Mouse (Mus musculus) ovary, postnatal 14 days (tissue): ENCODE results near the gene Kcnab3.
A peak's percentile ranks its signal among the peaks of the same experiment; 100 is the strongest.

Source experiments
- DNase-seq: peaks from one replicate; pipeline ENCODE4 v3.0.0; 2022; ENCODE audit warnings: low spot score

Kcnab3 gene

GRCm38 (mm10) chr11:69331929-69332405 is 5.9 kb downstream of the Kcnab3 start:
- peak; percentile 76 for DNase-seq

DNA sequence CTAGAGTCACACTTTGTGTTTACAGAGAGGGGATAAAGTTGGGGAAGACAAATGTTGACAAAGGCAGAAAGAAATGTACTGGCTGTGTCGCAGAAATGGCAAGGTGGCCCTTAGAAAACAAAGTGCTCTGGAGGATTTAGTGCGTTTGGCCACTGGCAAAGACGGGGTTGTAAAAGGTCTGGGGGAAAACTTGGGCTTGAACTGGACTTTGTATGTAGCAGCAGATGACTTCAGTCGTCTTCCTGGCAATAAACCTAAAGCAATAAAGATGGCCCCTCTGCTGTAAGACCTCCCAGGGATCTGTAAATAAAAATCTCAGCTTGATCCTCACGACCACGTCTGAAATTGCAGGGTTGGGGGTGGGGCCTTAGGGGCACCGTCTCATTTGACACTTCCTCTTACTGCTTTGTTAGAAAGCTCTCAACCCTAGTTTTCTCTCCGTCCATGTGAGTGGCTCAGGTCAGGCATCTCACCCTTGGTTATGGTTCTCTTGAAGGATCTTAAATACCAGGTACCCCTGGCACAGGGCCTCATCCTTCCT is 6.7 kb downstream of the Kcnab3 start:
- no peak for DNase-seq

GRCm38 (mm10) chr11:69333922-69334321 is 7.9 kb downstream of the Kcnab3 start:
- no peak for DNase-seq

DNA sequence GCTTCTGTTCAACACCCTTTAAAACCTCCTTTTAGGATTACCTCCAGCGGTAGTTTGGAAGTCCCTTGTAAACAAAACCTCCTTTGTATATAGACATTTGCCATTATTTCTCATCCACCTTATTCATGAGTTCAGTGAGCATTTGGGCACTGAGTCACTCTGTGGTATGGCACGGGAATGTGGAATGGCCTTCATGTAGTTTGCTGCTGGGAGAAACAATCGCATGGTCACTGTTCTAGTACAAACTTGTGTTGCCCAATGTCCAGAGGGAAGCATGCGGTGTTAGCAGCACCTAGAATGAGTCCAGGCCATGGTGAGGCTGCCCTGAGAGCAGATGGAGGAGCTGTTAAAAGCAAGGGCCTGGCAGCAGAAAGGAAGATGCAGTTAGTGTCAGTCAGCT is 8.7 kb downstream of the Kcnab3 start:
- no peak for DNase-seq

- peak; percentile 65 for DNase-seq
These were observed 14.4 kb downstream of the Kcnab3 start, which contains the start of gene Rnf227 for GRCm38 (mm10) chr11:69340161-69341131. Gene Rnf227, plus strand, starts transcription at chr11:69340461.

- DNase-seq, result no peak
These were observed 20.4 kb downstream of the Kcnab3 start for GRCm38 (mm10) chr11:69346441-69346840.

DNA sequence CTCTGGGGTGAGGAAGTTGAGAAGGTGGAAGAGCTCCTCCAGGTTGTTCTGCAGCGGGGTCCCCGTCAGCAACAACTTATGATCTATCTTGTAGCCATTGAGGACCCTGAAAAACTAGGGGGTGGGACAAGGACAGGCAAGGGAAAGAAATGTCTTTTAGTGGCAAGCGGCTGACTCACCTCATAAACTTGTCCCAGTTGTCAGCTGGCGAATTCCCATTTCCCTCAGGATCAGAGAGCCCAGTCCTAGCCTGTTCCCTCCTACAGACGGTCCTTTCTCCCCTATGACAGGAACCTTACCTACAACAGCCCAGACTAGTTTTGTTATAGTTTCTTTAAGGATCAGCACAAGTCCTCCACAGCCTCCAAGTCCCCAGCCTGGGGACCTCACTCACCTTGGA is 30.5 kb downstream of the Kcnab3 start:
- no peak for DNase-seq

- DNase-seq, result no peak
These were observed 31.6 kb downstream of the Kcnab3 start for GRCm38 (mm10) chr11:69357690-69358089.

- no peak for DNase-seq
These were observed 36.0 kb downstream of the Kcnab3 start for GRCm38 (mm10) chr11:69362021-69362420.

- DNase-seq, result no peak
These were observed 36.4 kb downstream of the Kcnab3 start for GRCm38 (mm10) chr11:69362479-69362878.

DNA sequence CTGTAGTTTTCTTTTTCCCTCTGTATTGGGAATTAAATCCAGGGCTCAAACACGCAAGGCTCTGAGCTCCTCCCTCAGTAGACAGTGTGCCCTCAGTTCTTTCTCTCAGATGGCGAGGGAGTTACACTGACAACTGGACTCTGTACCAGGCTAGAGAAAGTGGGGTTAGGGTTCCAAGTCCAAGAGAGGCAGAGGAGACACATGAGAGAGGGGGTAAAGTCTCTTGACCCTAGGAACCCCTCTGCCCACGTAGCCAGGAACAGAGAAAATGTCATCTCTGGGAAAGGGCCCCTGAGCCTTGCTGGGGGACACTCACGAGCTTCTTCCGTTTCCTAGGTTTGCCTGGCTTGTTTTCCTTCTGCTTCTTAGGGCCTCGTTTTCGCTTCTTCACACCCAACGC is 38.3 kb downstream of the Kcnab3 start:
- DNase-seq, result no peak

DNA sequence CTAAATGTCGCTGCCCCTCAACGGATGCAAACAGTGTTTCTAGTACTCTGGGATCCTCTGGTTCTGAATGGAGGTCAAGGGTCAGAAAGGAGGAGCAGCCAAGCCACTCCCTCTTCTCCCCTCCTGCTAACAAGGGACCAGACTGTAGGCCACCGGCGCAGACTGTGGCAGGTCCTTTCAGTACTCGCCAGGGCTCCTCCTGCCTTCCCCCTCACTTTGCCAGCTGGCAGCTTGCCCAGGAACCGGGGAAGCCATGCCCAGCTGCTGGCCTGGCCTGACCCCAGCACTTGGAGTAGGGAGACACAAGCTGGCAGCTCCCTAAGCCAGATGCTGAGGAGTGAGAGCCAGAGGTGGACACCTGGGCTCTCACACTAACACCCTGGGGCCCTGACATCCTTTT is 38.9 kb downstream of the Kcnab3 start:
- DNase-seq, result peak; percentile 97

DNA sequence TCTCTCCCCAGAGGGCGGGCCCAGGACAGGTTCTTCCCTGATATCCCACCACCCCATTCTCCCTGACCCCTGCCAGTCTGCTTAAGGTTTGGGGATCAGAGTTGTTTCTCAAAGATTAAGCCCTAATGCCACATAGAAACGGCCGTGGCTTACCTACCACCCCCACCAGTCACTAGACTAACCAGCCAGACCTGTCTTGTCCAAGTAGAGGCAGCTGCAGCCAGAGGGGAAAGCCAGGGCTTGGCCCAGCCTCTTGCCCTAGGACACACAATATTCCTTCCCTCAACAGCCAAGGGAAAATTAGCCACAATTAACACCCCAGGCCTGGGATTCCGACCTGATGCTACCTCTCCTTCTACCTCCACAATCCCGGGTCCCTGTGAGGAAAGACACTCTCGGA is 39.7 kb downstream of the Kcnab3 start:
- peak; percentile 13 for DNase-seq

GRCm38 (mm10) chr11:69366157-69366854 is 40.2 kb downstream of the Kcnab3 start:
- DNase-seq, result peak; percentile 95

- DNase-seq, result peak; percentile 15
These were observed 41.0 kb downstream of the Kcnab3 start for GRCm38 (mm10) chr11:69366855-69367615.

DNA sequence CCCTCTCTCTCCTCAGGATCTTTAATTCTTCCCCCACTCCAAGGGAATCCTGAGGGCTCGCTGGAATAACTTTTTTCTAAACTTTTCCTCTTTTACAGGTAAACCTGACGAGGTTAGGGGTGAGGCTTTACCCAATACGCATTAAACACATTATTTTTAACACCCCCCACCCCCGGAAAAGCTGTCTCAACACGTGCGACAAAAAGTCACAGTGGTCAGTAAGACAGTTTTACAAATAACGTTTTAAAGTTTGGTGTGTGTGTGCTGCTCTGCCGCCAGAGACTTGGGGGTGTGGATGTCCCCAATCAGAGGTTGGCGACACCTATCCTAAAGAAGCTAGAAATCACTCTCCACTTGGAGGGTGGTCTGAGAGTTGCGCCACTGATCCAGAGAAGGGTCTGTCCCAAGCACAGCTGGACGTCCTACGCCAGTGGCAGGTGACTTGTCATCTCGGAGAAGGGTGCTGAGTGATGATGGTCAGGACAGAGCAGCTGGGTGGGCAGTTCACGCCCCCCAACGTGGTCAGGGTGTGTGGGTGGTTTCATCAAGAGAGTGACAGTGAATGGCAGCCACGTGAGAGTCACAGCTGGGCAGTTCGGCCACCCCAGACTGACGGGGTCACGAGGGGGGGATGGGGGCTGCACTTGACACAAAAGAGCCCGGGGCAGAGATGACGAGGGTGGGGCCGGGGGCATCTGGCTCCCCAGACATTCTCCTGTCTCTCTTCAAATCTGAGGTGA is 41.7 kb downstream of the Kcnab3 start:
- DNase-seq, result peak; percentile 29

DNA sequence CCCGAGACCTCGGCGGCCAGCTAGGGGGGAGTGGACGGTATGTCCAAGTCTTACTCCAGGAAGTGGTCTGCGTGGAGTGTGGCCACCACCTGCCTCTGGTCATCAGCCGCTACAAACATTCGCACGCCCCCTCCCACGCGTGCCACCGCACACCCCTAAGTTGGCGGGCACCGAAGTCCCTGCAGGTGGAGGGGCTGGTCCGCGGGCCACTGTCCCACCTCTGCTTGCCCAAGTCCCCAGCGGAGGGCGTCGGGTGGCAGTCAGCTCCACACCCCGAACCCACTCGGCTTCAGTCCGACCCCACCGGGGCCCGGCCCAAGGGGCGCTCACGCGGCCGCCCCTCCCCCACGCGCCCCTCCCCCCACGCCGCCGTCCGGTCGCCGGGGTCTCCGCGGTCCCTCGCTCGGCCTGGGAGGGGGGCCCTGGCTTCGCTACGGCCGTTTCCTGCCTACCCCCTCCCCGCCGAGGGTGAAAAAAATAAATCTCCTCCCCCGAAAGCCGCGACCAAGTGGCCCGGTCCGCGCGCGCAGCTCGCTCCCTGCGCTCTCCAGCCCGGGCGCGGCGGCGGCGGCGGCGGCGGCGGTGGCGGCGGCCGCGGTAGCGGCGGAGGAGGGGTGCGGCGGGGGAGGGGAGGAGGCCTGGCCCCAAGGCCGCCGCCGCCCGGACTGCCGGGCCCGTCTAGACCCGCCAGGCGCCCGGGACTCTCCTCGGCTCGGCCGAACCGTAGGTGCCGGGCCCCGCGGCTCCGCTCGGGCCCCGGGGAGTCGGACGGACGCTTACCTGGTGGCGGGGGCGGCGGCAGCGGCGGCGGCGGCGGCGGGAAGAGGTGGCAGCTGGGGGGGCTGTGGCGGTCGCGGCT is 42.5 kb downstream of the Kcnab3 start:
- peak; percentile 34 for DNase-seq

DNA sequence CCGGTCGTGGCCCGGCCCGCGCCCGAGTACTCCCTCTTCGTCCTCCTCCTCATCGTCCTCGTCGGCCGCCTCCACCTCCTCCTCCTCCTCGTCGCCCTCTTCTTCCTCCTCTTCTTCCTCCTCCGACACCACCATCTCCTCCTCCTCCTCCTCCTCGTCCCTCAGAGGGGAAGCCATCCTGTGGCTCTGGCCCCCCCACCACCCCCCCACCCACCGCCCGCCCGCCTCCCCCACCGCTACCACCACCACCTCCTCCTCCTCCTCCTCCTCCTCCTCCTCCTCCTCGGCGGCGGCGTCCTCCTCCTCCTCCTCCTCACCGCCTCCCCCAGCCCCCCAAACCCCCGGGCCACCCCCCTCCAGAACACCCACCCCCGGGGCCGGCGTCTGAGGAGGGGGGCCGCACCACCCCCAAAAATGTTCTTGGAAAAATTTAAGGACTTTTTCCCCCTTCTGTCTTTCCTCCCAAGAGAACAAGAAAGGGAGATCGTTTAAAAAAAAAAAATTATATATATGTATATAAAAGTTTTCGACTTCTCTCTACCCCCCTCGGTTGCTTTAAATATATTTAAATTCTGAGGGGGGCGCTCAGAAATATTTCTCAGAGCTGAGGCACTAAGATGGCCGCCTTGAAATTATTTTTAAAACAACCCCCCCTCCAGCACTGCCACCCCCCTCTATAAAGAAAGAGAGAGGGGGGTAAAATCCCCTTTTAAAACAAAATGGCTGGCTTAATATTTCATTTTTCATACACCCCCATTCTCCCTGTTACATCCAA is 43.3 kb downstream of the Kcnab3 start, which contains the start of gene Chd3:
TSS of gene Chd3 (minus strand) at position 192 of the 775 bp plus-strand sequence.
- DNase-seq, result no peak
